Mouse (Mus musculus): ENCODE measurements around the gene Snx10. TPM values are rescaled to one million over a fixed set of nuclear protein-coding genes. Genes with fewer than 3 reads are reported as not detected.

Snx10 gene
- total RNA-seq, 2 experiments from 2014 or later = 108 to 116 TPM

GRCm38 (mm10) chr6:51580040-51580680, 56.5 kb downstream of the Snx10 start:
- DNase-seq (ENCODE audit: low spot score in 2 of 2) = peak; percentile 81 to 83
- intact Hi-C loops (cut with DNase I) = loop anchor here (1.0 to 10.0 kb wide), 5 partner anchors 58 to 425 kb away; partner anchors contain the start of gene Snx10

- no peak for DNase-seq (ENCODE audit: low spot score in 2 of 2)
- intact Hi-C loops (cut with DNase I) = loop anchor here (5.0 to 10.0 kb wide), 2 partner anchors 59 to 423 kb away; partner anchors contain the start of gene Snx10
Observed at GRCm38 (mm10) chr6:51581418-51581817, 57.7 kb downstream of the Snx10 start.

GRCm38 (mm10) chr6:51582051-51582450, 58.4 kb downstream of the Snx10 start:
- DNase-seq (ENCODE audit: low spot score in 2 of 2) = no peak
- intact Hi-C loops (cut with DNase I) = loop anchor here (5.0 to 10.0 kb wide), 2 partner anchors 60 to 423 kb away; partner anchors contain the start of gene Snx10

GRCm38 (mm10) chr6:51585980-51586379, 62.3 kb downstream of the Snx10 start:
- intact Hi-C loops (cut with DNase I) = loop anchor here (1.0 to 10.0 kb wide), 3 partner anchors 272 to 635 kb away; partner anchors contain the start of gene Hoxa7
- DNase-seq (ENCODE audit: low spot score in 2 of 2) = peak; percentile 76 to 80

- intact Hi-C loops (cut with DNase I) = loop anchor here (2.0 to 10.0 kb wide), 2 partner anchors 418 to 634 kb away; partner anchors contain the start of gene Hoxa7
- DNase-seq (ENCODE audit: low spot score in 2 of 2) = no peak
Observed at GRCm38 (mm10) chr6:51587266-51587665, 63.6 kb downstream of the Snx10 start.

- intact Hi-C loops (cut with DNase I) = loop anchor here (5.0 kb wide), 1 partner anchor 126 kb away; no protein-coding TSS in a partner anchor
- DNase-seq (ENCODE audit: low spot score in 2 of 2) = no peak
Observed at GRCm38 (mm10) chr6:51591264-51591663, 67.6 kb downstream of the Snx10 start.

GRCm38 (mm10) chr6:51591844-51592243, 68.1 kb downstream of the Snx10 start:
- DNase-seq (ENCODE audit: low spot score in 2 of 2) = no peak
- intact Hi-C loops (cut with DNase I) = loop anchor here (1.0 to 5.0 kb wide), 3 partner anchors 20 to 257 kb away; no protein-coding TSS in a partner anchor

- intact Hi-C loops (cut with DNase I) = loop anchor here (1.0 to 5.0 kb wide), 3 partner anchors 20 to 256 kb away; no protein-coding TSS in a partner anchor
- DNase-seq (ENCODE audit: low spot score in 2 of 2) = peak; percentile 93 to 98
Observed at GRCm38 (mm10) chr6:51592356-51593115, 68.8 kb downstream of the Snx10 start.

- no peak for DNase-seq (ENCODE audit: low spot score in 2 of 2)
- intact Hi-C loops (cut with DNase I) = loop anchor here (2.0 to 5.0 kb wide), 2 partner anchors 124 to 255 kb away; no protein-coding TSS in a partner anchor
Observed at GRCm38 (mm10) chr6:51593446-51594035, 69.8 kb downstream of the Snx10 start.

GRCm38 (mm10) chr6:51594516-51594915, 70.8 kb downstream of the Snx10 start:
- DNase-seq (ENCODE audit: low spot score in 2 of 2) = peak in 1 of 2 experiments; percentile 80
- intact Hi-C loops (cut with DNase I) = loop anchor here (5.0 kb wide), 1 partner anchor 123 kb away; no protein-coding TSS in a partner anchor

- intact Hi-C loops (cut with DNase I) = no loop called here
- DNase-seq (ENCODE audit: low spot score in 2 of 2) = no peak
Observed at GRCm38 (mm10) chr6:51598058-51598457, 74.4 kb downstream of the Snx10 start.

- intact Hi-C loops (cut with DNase I) = no loop called here
- DNase-seq (ENCODE audit: low spot score in 2 of 2) = no peak
Observed at GRCm38 (mm10) chr6:51600412-51600811, 76.7 kb downstream of the Snx10 start.

- intact Hi-C loops (cut with DNase I) = no loop called here
- DNase-seq (ENCODE audit: low spot score in 2 of 2) = no peak
Observed at GRCm38 (mm10) chr6:51602341-51602740, 78.6 kb downstream of the Snx10 start.

- no peak for DNase-seq (ENCODE audit: low spot score in 2 of 2)
- intact Hi-C loops (cut with DNase I) = no loop called here
Observed at GRCm38 (mm10) chr6:51603691-51604090, 80.0 kb downstream of the Snx10 start.

GRCm38 (mm10) chr6:51606245-51606644, 82.5 kb downstream of the Snx10 start:
- intact Hi-C loops (cut with DNase I) = no loop called here
- peak in 1 of 2 experiments; percentile 51 for DNase-seq (ENCODE audit: low spot score in 2 of 2)

GRCm38 (mm10) chr6:51606803-51607202, 83.1 kb downstream of the Snx10 start:
- intact Hi-C loops (cut with DNase I) = no loop called here

GRCm38 (mm10) chr6:51611621-51612020, 87.9 kb downstream of the Snx10 start:
- DNase-seq (ENCODE audit: low spot score in 2 of 2) = no peak
- intact Hi-C loops (cut with DNase I) = loop anchor here (1.0 to 5.0 kb wide), 2 partner anchors 19 to 111 kb away; no protein-coding TSS in a partner anchor

More at GRCm38 (mm10) chr6:51606803-51607202, 83.1 kb downstream of the Snx10 start:
- DNase-seq (ENCODE audit: low spot score in 2 of 2) = no peak

- intact Hi-C loops (cut with DNase I) = loop anchor here (1.0 to 5.0 kb wide), 2 partner anchors 20 to 110 kb away; no protein-coding TSS in a partner anchor
Observed at GRCm38 (mm10) chr6:51612371-51613051, 88.8 kb downstream of the Snx10 start.

GRCm38 (mm10) chr6:51613661-51614060, 90.0 kb downstream of the Snx10 start:
- no peak for DNase-seq (ENCODE audit: low spot score in 2 of 2)
- intact Hi-C loops (cut with DNase I) = loop anchor here (5.0 kb wide), 1 partner anchor 109 kb away; no protein-coding TSS in a partner anchor

More at GRCm38 (mm10) chr6:51612371-51613051, 88.8 kb downstream of the Snx10 start:
- DNase-seq (ENCODE audit: low spot score in 2 of 2) = peak; percentile 74 to 75

All from left cerebral cortex, postnatal 25 days (tissue).